Mouse (Mus musculus) CD8-positive naive resting alpha-beta T cell, adult 2 months (primary cell): Measurements from ENCODE around the gene Lhfpl1.
"Not testable (repeated sequence)": the region's sequence is repeated elsewhere in the genome, so short reads cannot be mapped to it uniquely, and the experiment has no call there.

Experiments
- DNase-seq, 2 experiments: peaks; one replicate each; pipeline ENCODE4 v3.0.0; 2022; ENCODE audit warnings: low read depth in 2 of 2, low spot score in 2 of 2

Gene Lhfpl1

DNA sequence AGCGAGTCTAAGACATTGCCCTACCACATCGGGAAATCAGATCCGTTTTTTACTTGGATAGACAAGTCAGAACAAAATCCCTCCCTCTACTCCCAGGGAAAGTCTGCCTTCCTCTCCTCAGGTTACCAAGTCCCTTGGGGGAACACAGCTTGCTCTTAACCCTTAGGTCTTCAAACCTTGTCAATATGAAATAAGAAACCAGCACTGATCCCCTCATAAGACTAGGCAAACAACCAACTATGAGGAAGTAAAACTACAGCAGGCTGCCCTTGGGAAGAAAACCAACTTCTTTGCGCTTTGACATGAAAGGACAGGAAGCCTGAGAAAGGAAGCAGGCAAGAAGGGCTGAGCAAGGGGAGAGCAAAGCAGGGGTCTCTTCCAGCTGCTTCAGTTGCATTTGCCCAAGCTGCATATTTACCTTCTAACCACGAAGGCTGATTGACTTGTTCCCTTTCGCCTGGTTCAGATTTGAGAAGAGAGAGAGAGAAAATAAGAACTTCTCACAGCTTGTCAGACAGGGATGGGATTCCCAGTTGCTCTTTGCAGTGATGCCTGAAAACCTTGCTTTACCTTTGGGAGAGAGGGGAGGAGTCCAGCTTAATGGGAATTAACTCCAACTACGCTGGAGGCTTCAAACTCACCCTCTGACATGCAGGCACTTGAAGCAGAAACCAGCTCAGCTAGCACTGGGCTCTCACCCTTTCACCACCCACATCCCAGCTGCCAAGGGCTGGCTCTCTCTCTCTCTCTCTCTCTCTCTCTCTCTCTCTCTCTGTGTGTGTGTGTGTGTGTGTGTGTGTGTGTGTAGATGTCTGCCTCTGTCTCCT lies at the start of gene Lhfpl1:
Gene Lhfpl1, minus strand, starts transcription at position 713 of the 827 bp plus-strand sequence.
- DNase-seq = no peak

GRCm38 (mm10) chrX:145371839-145372238 lies 22.9 kb upstream of the Lhfpl1 start:
- no peak for DNase-seq

- DNase-seq = no peak
Observed at GRCm38 (mm10) chrX:145362527-145362926, 13.6 kb upstream of the Lhfpl1 start.

DNA sequence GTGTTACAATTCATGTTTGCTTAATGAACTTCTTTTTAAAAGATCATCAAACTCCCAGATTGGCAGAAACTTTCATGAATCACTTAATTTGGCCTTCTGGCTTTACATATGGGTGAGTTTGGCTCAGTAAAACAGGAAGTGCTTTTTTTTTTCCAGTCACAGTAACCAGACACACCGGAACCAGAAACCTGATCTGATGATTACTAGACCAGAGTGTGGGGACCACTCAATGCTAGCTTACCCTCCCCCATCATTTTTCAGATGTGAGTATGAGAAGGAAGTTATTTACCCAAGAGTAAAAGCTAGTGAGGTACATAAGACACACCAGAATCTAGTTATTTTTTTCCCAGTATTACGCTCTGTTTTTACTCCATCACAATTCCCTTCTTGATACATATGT lies 6.5 kb downstream of the Lhfpl1 start:
- DNase-seq = no peak

DNA sequence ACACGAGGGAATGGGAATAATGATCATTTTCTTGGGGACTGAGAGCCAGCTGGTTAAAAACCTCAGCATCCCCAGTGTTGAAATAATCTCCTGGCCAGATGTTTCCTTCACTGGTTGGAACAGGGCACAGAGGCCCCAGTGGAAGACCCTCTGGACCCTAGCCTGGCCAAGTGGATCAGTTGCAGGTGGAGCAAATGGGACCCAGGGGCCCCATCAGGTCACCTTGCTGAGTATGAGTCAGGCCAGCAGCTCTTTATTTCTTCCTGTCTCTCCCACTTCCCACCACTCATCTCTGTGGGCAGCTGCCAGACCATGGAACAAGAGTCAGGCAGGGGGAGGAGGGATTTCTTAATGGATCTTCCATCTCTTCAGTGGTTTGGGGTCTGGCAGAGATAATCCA lies 12.7 kb downstream of the Lhfpl1 start:
- no peak for DNase-seq

DNA sequence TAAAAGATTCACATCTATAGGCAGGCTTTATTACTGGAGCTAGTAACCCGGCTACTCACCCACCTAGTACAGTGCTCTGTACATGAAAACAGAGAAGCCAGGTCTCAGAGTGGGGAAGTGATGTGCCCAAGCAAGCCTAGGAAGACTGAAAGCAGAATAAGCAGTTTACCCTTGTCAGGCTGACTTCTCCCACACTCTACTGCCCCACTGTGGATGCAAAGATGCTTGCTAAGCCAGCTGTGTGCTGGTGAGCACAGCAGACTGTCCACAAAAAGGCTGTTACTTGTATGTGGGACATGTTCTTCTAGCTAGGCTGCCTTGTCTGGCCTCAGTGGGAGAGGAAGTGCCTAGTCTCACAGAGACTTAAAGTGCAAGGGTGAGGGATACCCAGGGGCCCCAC lies 40.3 kb downstream of the Lhfpl1 start:
- DNase-seq = no peak

DNA sequence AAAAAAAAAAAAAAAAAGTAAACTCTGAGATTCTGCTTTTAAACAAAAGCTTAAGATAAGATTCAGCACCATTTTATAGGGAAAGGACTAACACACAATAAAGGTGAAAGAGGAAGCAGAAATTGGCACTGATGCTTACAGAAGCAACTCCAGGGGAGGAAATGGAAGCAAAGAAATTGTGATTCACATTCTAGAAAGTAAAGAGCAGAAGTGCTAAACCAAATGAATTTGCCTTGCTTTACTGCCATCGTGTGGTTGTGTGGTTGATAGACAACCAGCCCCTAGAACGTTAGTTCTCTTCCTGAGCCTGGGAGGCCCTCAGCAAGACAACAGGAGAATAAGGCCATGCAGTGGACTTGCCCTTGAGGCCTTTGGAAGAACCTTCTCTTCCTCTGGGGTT lies 41.7 kb downstream of the Lhfpl1 start:
- DNase-seq = no peak

DNA sequence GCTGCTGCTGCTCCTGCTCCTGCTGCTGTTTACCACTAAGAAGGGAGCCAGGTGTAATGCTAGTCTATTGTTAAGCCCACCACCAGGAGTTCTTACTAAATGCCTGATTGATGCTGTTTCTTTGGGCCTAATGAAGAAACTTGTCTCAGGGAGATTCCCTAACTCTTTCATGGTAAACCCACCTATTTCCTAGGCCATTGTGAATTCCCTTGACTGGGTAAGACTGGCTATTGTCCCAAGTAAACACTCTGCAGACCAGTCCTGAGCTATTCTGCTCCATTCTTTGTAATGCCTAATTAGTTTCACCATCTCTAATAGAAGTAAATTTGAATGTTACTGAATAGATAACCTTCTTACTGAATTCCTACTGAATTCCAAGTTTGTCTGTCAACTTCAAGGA lies 48.7 kb downstream of the Lhfpl1 start:
- not testable (repeated sequence) for DNase-seq

DNA sequence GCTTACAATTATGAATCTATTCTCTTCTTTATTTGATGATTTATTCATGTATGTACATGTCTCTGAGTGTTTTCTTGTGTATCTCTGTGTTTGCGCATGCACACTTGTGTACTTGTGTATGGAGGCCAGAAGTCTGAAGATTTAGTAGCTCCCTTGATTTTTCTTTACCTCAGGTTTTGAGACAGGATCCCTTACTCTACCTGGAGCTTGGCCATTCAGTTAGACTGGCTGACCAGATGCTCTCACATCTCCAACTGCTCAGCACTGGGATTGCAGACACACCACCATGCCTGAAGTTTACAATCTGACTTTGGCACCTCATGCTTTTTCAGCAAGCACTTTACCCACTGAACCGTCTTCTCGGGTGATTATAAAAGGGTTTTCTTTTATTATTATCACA lies 76.7 kb downstream of the Lhfpl1 start:
- no peak for DNase-seq

GRCm38 (mm10) chrX:145271768-145272167 lies 77.1 kb downstream of the Lhfpl1 start:
- no peak for DNase-seq

DNA sequence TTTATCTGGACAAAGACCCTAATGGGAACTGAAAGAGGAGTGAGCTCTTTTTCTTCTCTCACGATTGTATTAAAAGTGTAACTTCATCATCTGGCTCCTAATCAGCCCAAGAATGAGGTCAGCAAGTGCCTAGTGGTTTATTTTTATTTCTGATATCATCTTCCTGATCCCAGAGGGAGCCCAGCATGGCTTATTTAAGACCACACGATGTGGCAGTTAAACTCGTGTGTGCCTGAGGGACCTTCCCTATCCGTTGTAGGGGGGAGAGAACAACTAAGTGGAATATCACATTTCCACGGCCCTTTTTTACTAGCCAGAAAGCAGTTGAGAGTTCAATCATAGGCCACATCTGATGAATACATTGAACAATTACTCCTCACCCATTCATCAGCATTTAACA lies 87.1 kb downstream of the Lhfpl1 start:
- DNase-seq = no peak
